Comparison of ENCODE assay signal across 8 mouse cellular contexts in genomic region chr5:139909710-139910550, GRCm38 (mm10). TPM values are rescaled to one million over a fixed set of nuclear protein-coding genes. Genes with fewer than 3 reads are reported as not detected.
DNase-seq lines count a peak whose midpoint lies in the region; ATAC-seq and TF ChIP-seq lines count a peak whose summit lies in the region.

No protein-coding gene starts in this region.

- H3K4me1 ChIP-seq in hindbrain, embryonic 11.5 days (replicated peaks; ENCODE audit: control insufficient read depth, insufficient read depth, low read length) = peaks cover 27% of the 10 kb centered on the region
- peaks cover 31% of the 10 kb centered on the region for H3K4me1 ChIP-seq in liver, postnatal 0 days (ENCODE audit: insufficient read depth)
- H3K4me1 ChIP-seq in stomach, embryonic 14.5 days (ENCODE audit: control insufficient read depth, insufficient read depth, low read length) = peaks cover 42% of the 10 kb centered on the region

- WGBS in hindbrain, embryonic 11.5 days = 2% methylated on average over 29 of the region's 29 CpGs
- WGBS in liver, postnatal 0 days (ENCODE audit: insufficient replicate concordance) = 2% methylated on average over 29 of the region's 29 CpGs
- under 1% methylated on average over 29 of the region's 29 CpGs for WGBS in stomach, embryonic 14.5 days

- H3K9ac ChIP-seq in hindbrain, embryonic 11.5 days (ENCODE audit: low read depth, low read length) = no peak overlapping the region; the same call in 1 of the 2 replicates
- no peak overlapping the region for H3K9ac ChIP-seq in liver, postnatal 0 days (replicated peaks)
- no peak overlapping the region for H3K9ac ChIP-seq in stomach, embryonic 14.5 days (replicated peaks; ENCODE audit: low read depth, low read length)

- peak overlapping the region; percentile 91 for H3K4me2 ChIP-seq in hindbrain, embryonic 11.5 days (replicated peaks; ENCODE audit: low read depth, low read length)
- H3K4me2 ChIP-seq in liver, postnatal 0 days (ENCODE audit: low read depth, low read length) = peak overlapping the region; percentile 33; the same call in 1 of the 2 replicates
- H3K4me2 ChIP-seq in stomach, embryonic 14.5 days (replicated peaks; ENCODE audit: low read depth, low read length) = peak overlapping the region; percentile 25; the same call in 1 of the 2 replicates

- peaks cover 65% of the 10 kb centered on the region for H3K27me3 ChIP-seq in hindbrain, embryonic 11.5 days (ENCODE audit: control insufficient read depth, insufficient read depth, low read length)
- peaks cover 96% of the 10 kb centered on the region for H3K27me3 ChIP-seq in liver, postnatal 0 days (ENCODE audit: insufficient read depth, low read length)
- H3K27me3 ChIP-seq in stomach, embryonic 14.5 days (ENCODE audit: control insufficient read depth, insufficient read depth, low read length) = peaks cover 83% of the 10 kb centered on the region

- no peak for TF ChIP-seq EP300 in liver, postnatal 0 days (IDR thresholded peaks at IDR 0.05; ENCODE audit: low read depth)

- ATAC-seq in hindbrain, embryonic 11.5 days (ENCODE audit: low FRiP score) = no peak
- ATAC-seq in liver, postnatal 0 days = no peak
- ATAC-seq in stomach, embryonic 14.5 days (ENCODE audit: insufficient number of reproducible peaks, insufficient read depth, low FRiP score, low read depth) = no peak

- H3K9me3 ChIP-seq in hindbrain, embryonic 11.5 days (ENCODE audit: control insufficient read depth, low read length) = no peaks in the 10 kb centered on the region
- H3K9me3 ChIP-seq in liver, postnatal 0 days (ENCODE audit: low read length) = no peaks in the 10 kb centered on the region
- H3K9me3 ChIP-seq in stomach, embryonic 14.5 days (ENCODE audit: control insufficient read depth, low read depth, low read length) = no peaks in the 10 kb centered on the region

- no peak overlapping the region for H3K27ac ChIP-seq in hindbrain, embryonic 11.5 days (ENCODE audit: low read depth, low read length)
- no peak overlapping the region for H3K27ac ChIP-seq in liver, postnatal 0 days (ENCODE audit: low read depth)
- no peak overlapping the region for H3K27ac ChIP-seq in stomach, embryonic 14.5 days (ENCODE audit: low read length)

- no peaks in the 10 kb centered on the region for H3K36me3 ChIP-seq in hindbrain, embryonic 11.5 days (ENCODE audit: control insufficient read depth, insufficient read depth, low read length)
- H3K36me3 ChIP-seq in liver, postnatal 0 days (replicated peaks; ENCODE audit: insufficient read depth, low read length) = no peaks in the 10 kb centered on the region
- no peaks in the 10 kb centered on the region for H3K36me3 ChIP-seq in stomach, embryonic 14.5 days (ENCODE audit: control insufficient read depth, insufficient read depth, low read length)

- TF ChIP-seq CTCF in liver, postnatal 0 days (IDR thresholded peaks at IDR 0.05; ENCODE audit: low read depth) = no peak

- H3K4me3 ChIP-seq in hindbrain, embryonic 11.5 days (ENCODE audit: low read depth, low read length) = peak overlapping the region; percentile 16
- peak overlapping the region; percentile 55; the same call in 1 of the 2 replicates for H3K4me3 ChIP-seq in liver, postnatal 0 days (ENCODE audit: low read depth, low read length)
- peak overlapping the region; percentile 59 for H3K4me3 ChIP-seq in stomach, embryonic 14.5 days (ENCODE audit: low read depth, low read length)

- peak; percentile 51 for DNase-seq in gastrocnemius, postnatal 10 days
- DNase-seq in gastrocnemius, postnatal 25 days = no peak
- DNase-seq in c-Kit-positive CD71-negative TER-119-negative erythroid progenitor cells, embryonic 14.5 days (ENCODE audit: low read depth) = peak; percentile 32
- peak; percentile 69 for DNase-seq in hindbrain, embryonic 11.5 days (ENCODE audit: low spot score)
- DNase-seq in liver, postnatal 0 days = peak; percentile 47
- DNase-seq in frontal cortex, postnatal 14 days (ENCODE audit: low spot score in 2 of 2) = no peak
- DNase-seq in c-Kit-positive CD71-positive TER-119-positive erythroid progenitor cells, embryonic 14.5 days (ENCODE audit: low spot score) = no peak

RNA-seq across cellular contexts. Expression of gene Elfn1, which starts 2.2 kb away (rescaled TPM):
- total RNA-seq in gastrocnemius, postnatal 10 days (2021) = 1 to 10 TPM in 1 of 2 experiments, under 1 TPM in 1; 0.99 to 1.0 TPM
- not detected for total RNA-seq in gastrocnemius, postnatal 25 days (2021)
- 1.3 and 1.5 TPM in 2 replicates for polyA plus RNA-seq in hindbrain, embryonic 11.5 days (2014; fragmentation: Nextera tagmentation; extraction: Ambion mirVana)
- polyA plus RNA-seq in liver, postnatal 0 days (2015; fragmentation: Nextera tagmentation; extraction: Ambion mirVana) = not detected in 2 replicates
- polyA plus RNA-seq in stomach, embryonic 14.5 days (2014; fragmentation: Nextera tagmentation; extraction: Ambion mirVana) = 0.09 and 0.17 TPM in 2 replicates

Comparison
In these comparisons a context has a peak if more than half of its experiments do, and no peak if none do; other contexts are left out.
1. DNase-seq: peak in gastrocnemius, postnatal 10 days (single experiment), c-Kit-positive CD71-negative TER-119-negative erythroid progenitor cells, embryonic 14.5 days (single experiment), hindbrain, embryonic 11.5 days (single experiment) and liver, postnatal 0 days (single experiment); none in gastrocnemius, postnatal 25 days (single experiment), frontal cortex, postnatal 14 days (0 of 2) and c-Kit-positive CD71-positive TER-119-positive erythroid progenitor cells, embryonic 14.5 days (single experiment).
2. H3K4me2 ChIP-seq: peak in every context shown above with its lines; median percentile 91 in hindbrain, embryonic 11.5 days; 33 in liver, postnatal 0 days; 25 in stomach, embryonic 14.5 days.
3. Peak in every context shown above with its lines, with median percentiles within 50 percentile points of each other: H3K4me3 ChIP-seq.